Mouse (Mus musculus): Measurements from ENCODE around the gene Gm10197. TPM values are rescaled to one million over a fixed set of nuclear protein-coding genes. Genes with fewer than 3 reads are reported as not detected.

Gm10197 gene
- total RNA-seq, 2 experiments from 2014 or later = not detected

DNA sequence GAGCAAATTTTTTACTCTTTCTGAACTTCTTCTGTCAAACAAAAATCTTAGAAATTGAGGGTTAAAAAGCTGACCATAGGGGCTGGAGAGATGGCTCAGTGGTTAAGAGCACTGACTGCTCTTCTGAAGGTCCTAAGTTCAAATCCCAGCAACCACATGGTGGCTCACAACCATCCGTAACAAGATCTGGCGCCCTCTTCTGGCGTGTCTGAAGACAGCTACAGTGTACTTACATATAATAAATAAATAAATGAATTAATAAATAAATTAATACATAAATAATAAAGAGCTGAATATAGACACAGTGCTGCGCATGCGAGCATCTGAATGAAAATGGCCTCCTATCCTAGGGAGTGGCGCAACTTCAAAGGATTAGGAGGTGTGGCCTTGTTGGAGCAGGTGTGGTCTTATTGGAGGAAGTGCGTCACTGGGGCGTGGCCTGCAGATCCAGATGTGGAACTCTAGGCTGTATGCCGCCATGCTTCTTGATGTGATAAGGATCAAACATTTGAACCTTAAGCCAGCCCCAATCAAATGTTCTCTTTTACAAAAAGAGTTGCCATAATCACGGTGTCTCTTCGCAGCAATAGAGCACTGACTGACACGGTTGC is 49.0 kb downstream of the Gm10197 start:
- intact Hi-C loops (cut with DNase I) = no loop called here
- no peak for DNase-seq

Other genes with a start within 250 kb of the Gm10197 start
- 10 to 100 TPM; 20.0 to 20.7 TPM for gene Add3, start 231.3 kb downstream of the Gm10197 start, total RNA-seq (2021)
- gene Mxi1, start 61.2 kb downstream of the Gm10197 start, total RNA-seq (2021) = 10 to 100 TPM; 35.9 to 47.1 TPM
- gene Smndc1, start 18.8 kb upstream of the Gm10197 start, total RNA-seq (2021) = 10 to 100 TPM; 20.9 to 25.2 TPM
- gene Dusp5, start 157.3 kb upstream of the Gm10197 start, total RNA-seq (2021) = 1 to 10 TPM; 1.1 to 1.2 TPM
- gene Nutf2-ps1, start 217.3 kb upstream of the Gm10197 start, total RNA-seq (2021) = 10 to 100 TPM; 56.6 to 81.6 TPM
- gene Smc3, start 228.6 kb upstream of the Gm10197 start, total RNA-seq (2021) = 10 to 100 TPM; 13.1 to 14.2 TPM